Mouse (Mus musculus): ENCODE results near the gene Hspb8. TPM values are rescaled to one million over a fixed set of nuclear protein-coding genes. Genes with fewer than 3 reads are reported as not detected.

Gene Hspb8
- polyA plus RNA-seq, 1 experiment = 64.0 TPM

DNA sequence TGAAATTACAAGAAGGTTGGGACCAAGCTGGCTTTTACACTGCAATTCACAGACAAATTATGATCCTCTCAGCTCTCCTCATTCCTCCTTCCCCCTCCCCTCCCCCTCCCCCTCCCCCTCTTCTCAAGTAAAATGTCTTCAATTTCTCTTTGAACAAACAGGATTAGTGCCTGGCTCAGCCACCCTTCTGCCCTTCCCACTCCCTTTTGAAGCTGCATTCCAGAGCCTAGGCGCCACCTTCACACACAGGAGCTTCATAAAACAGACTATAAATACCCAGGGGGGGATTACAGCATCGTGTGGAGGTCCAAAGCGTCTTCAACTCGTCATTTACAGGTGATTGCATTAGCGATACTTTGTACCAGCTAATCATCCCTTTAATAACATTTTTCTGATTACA lies 6.5 kb downstream of the Hspb8 start:
- H3K36me3 ChIP-seq (ENCODE audit: control insufficient read depth, insufficient read depth, low read length, poor library complexity, severe bottlenecking) = peaks cover 3% of the 10 kb centered on the region; the same call in 1 of the 2 replicates
- H3K4me3 ChIP-seq (ENCODE audit: low read depth, low read length) = no peak overlapping the region
- peak overlapping the region; percentile 13; the same call in 1 of the 2 replicates for H3K27ac ChIP-seq (ENCODE audit: insufficient read depth, low read length)
- no peaks in the 10 kb centered on the region for H3K27me3 ChIP-seq (ENCODE audit: control insufficient read depth, insufficient read depth, low read length, poor library complexity, severe bottlenecking)
- H3K9me3 ChIP-seq (replicated peaks; ENCODE audit: control insufficient read depth, insufficient read depth, low read length, poor library complexity, severe bottlenecking) = no peaks in the 10 kb centered on the region
- no peak for TF ChIP-seq POLR2A (IDR thresholded peaks at IDR 0.05; ENCODE audit: insufficient read depth, low read length)
- no peak for TF ChIP-seq EP300 (IDR thresholded peaks at IDR 0.05; ENCODE audit: insufficient read depth, low read depth, low read length)
- no peak for TF ChIP-seq CTCF (IDR thresholded peaks at IDR 0.05; ENCODE audit: low read depth, low read length)
- peaks cover 25% of the 10 kb centered on the region for H3K4me1 ChIP-seq (ENCODE audit: control insufficient read depth, insufficient read depth, low read length)
- no peak overlapping the region for H3K9ac ChIP-seq (ENCODE audit: low read depth, poor library complexity, severe bottlenecking)

DNA sequence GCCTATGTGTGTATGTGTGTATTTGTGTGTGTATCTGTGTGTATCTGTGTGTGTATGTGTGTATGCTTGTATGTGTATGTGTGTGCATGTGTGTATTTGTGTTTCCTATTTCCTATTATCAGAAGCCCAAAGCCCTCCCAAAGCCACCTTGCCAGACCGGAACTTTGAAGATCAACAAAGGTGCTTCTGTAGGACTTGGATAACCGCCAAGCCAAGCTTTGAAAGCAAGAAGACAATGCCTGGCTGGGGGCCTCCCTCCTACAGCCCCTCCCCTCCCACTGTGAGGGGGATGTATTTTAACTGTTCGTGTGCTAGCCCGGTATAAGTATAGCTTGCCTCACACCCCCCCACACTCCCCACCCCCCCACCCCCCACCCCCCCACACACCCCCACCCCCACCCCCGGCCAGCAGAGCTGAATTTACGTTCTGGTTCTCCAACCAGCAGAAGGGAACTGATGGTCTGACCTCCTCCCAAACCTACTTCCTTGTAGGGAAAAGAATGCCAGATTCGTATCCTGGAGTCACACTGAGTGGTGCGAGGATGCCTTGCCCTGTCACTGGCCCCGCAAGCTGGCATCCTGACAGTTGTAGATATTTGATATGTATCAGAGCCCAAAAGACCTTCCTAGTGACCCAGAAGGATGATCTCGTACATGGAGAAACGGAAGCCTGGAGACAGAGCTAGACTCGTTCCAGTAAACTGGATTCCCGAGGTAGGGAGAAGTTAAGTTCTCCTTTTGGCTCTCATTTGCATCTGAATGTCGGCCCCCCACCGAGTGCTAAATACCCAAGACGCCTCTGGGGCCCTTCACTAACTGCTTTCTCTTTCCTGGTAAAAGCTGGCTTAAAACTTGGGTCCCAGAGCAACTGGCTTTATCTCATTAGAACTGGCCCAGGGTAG lies 12.7 kb downstream of the Hspb8 start:
- no peak for TF ChIP-seq POLR2A (IDR thresholded peaks at IDR 0.05; ENCODE audit: insufficient read depth, low read length)
- TF ChIP-seq EP300 (IDR thresholded peaks at IDR 0.05; ENCODE audit: insufficient read depth, low read depth, low read length) = peak; percentile 95
- Histone ChIP-seq H3K36me3 (ENCODE audit: control insufficient read depth, insufficient read depth, low read length, poor library complexity, severe bottlenecking) (peaks cover 4% of the 10 kb centered on the region; the same call in 1 of the 2 replicates), H3K27ac (ENCODE audit: insufficient read depth, low read length) (peak overlapping the region; percentile 98), H3K4me1 (ENCODE audit: control insufficient read depth, insufficient read depth, low read length) (peaks cover 20% of the 10 kb centered on the region), H3K27me3 (ENCODE audit: control insufficient read depth, insufficient read depth, low read length, poor library complexity, severe bottlenecking) (no peaks in the 10 kb centered on the region), H3K9ac (ENCODE audit: low read depth, poor library complexity, severe bottlenecking) (peak overlapping the region; percentile 69), H3K9me3 (replicated peaks; ENCODE audit: control insufficient read depth, insufficient read depth, low read length, poor library complexity, severe bottlenecking) (no peaks in the 10 kb centered on the region), H3K4me3 (ENCODE audit: low read depth, low read length) (peak overlapping the region; percentile 58)

DNA sequence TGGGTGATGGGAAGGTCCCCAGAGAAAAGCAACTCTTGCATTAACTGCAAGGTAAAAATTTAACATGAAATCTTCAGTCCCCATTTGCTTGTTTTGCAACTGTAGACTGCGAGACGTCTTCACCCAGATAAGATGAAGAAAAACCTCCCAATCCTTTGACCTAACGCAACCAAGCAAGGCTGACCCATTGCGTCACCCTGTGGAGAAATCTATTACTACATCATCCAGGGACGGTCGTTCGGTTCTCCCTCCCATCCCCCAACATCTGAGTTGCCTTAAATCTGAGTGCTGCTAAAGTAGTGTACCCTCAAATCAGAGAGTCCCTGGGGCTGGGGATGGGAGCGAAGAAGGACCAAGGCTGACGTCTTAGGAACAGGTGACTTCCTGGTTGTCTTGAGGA lies 13.7 kb downstream of the Hspb8 start:
- Histone ChIP-seq H3K27me3 (ENCODE audit: control insufficient read depth, insufficient read depth, low read length, poor library complexity, severe bottlenecking) (no peaks in the 10 kb centered on the region), H3K4me1 (ENCODE audit: control insufficient read depth, insufficient read depth, low read length) (peaks cover 19% of the 10 kb centered on the region), H3K9me3 (replicated peaks; ENCODE audit: control insufficient read depth, insufficient read depth, low read length, poor library complexity, severe bottlenecking) (no peaks in the 10 kb centered on the region), H3K4me3 (ENCODE audit: low read depth, low read length) (peak overlapping the region; percentile 60), H3K9ac (ENCODE audit: low read depth, poor library complexity, severe bottlenecking) (peak overlapping the region; percentile 69), H3K36me3 (ENCODE audit: control insufficient read depth, insufficient read depth, low read length, poor library complexity, severe bottlenecking) (0 out of 2 replicates have a peak, but pooled peaks cover 3% of the 10 kb centered on the region), H3K27ac (ENCODE audit: insufficient read depth, low read length) (peak overlapping the region; percentile 98)
- TF ChIP-seq POLR2A (IDR thresholded peaks at IDR 0.05; ENCODE audit: insufficient read depth, low read length) = no peak
- peak; percentile 47 for TF ChIP-seq CTCF (IDR thresholded peaks at IDR 0.05; ENCODE audit: low read depth, low read length)
- no peak for TF ChIP-seq EP300 (IDR thresholded peaks at IDR 0.05; ENCODE audit: insufficient read depth, low read depth, low read length)

DNA sequence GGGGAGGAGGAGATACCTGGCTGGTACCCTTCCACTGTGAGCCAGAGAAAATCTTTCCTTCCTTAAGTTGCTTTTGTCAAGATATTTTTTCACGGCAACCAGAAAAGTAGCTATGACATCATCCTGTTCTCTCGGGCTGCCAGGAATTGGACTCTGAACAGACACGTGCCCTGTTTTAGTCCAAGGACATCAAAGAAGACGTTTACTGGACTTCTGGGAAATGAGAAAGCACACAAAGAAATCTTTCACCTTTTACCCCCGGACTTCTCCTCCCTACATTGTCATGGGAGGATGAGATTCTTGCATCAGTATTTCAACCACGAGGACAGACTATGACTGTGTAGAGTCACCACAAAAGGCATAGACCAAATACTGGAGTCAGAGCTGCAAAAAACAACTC lies 14.7 kb downstream of the Hspb8 start:
- Histone ChIP-seq H3K4me1 (ENCODE audit: control insufficient read depth, insufficient read depth, low read length) (peaks cover 17% of the 10 kb centered on the region), H3K9ac (ENCODE audit: low read depth, poor library complexity, severe bottlenecking) (peak overlapping the region; percentile 16; the same call in 1 of the 2 replicates), H3K36me3 (ENCODE audit: control insufficient read depth, insufficient read depth, low read length, poor library complexity, severe bottlenecking) (0 out of 2 replicates have a peak, but pooled peaks cover 3% of the 10 kb centered on the region), H3K9me3 (replicated peaks; ENCODE audit: control insufficient read depth, insufficient read depth, low read length, poor library complexity, severe bottlenecking) (no peaks in the 10 kb centered on the region), H3K27ac (ENCODE audit: insufficient read depth, low read length) (peak overlapping the region; percentile 98), H3K4me3 (ENCODE audit: low read depth, low read length) (no peak overlapping the region), H3K27me3 (ENCODE audit: control insufficient read depth, insufficient read depth, low read length, poor library complexity, severe bottlenecking) (no peaks in the 10 kb centered on the region)
- TF ChIP-seq CTCF (IDR thresholded peaks at IDR 0.05; ENCODE audit: low read depth, low read length) (no peak), EP300 (IDR thresholded peaks at IDR 0.05; ENCODE audit: insufficient read depth, low read depth, low read length) (0 out of 2 replicates have a peak, but pooled peaks have one; percentile 33)

DNA sequence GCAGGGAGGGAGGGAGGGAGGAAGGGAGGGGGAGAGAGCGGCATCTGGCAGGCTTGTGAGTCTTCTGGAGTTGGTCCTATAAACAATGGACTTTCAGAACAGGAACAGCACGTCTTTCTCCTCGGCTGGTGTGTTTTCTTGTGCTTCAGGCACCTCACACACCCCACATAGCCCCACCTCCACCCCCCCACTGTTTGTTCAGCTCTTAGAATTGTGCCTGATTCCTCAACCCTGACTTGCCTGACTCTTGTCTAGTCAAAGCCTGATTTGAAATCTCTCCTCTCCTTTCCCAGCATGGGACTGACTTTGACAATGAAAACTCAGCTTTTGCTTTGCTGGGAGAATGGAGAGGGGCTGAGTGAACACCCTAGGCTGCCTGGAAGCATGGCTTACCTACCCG lies 15.3 kb downstream of the Hspb8 start:
- H3K4me3 ChIP-seq (ENCODE audit: low read depth, low read length) = no peak overlapping the region
- H3K27ac ChIP-seq (ENCODE audit: insufficient read depth, low read length) = peak overlapping the region; percentile 98
- no peaks in the 10 kb centered on the region for H3K9me3 ChIP-seq (replicated peaks; ENCODE audit: control insufficient read depth, insufficient read depth, low read length, poor library complexity, severe bottlenecking)
- TF ChIP-seq CTCF (IDR thresholded peaks at IDR 0.05; ENCODE audit: low read depth, low read length) = no peak
- peak; percentile 9 for TF ChIP-seq POLR2A (IDR thresholded peaks at IDR 0.05; ENCODE audit: insufficient read depth, low read length)
- TF ChIP-seq EP300 (IDR thresholded peaks at IDR 0.05; ENCODE audit: insufficient read depth, low read depth, low read length) = 0 out of 2 replicates have a peak, but pooled peaks have one; percentile 78
- H3K36me3 ChIP-seq (ENCODE audit: control insufficient read depth, insufficient read depth, low read length, poor library complexity, severe bottlenecking) = 0 out of 2 replicates have a peak, but pooled peaks cover 3% of the 10 kb centered on the region
- peak overlapping the region; percentile 16; the same call in 1 of the 2 replicates for H3K9ac ChIP-seq (ENCODE audit: low read depth, poor library complexity, severe bottlenecking)
- H3K27me3 ChIP-seq (ENCODE audit: control insufficient read depth, insufficient read depth, low read length, poor library complexity, severe bottlenecking) = no peaks in the 10 kb centered on the region
- peaks cover 13% of the 10 kb centered on the region for H3K4me1 ChIP-seq (ENCODE audit: control insufficient read depth, insufficient read depth, low read length)

DNA sequence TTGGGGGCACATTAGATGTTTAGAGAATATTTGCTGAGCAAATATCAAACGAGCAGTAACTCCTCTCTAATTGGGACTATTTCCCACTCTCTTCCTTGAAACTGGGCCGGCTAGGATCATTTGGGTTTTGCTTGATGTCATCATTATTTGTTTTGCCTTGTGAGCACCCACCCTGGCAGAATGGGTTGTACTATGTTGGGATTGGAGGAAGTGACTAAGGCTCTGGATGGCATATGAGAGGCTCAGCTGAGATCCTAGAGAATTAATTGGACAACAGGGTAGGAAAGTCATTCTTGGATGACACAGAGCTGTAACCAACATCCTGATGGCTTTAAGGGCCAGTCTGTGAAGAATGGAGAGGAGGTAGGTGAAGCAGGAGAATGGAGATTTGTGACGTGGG lies 16.2 kb downstream of the Hspb8 start:
- TF ChIP-seq EP300 (IDR thresholded peaks at IDR 0.05; ENCODE audit: insufficient read depth, low read depth, low read length) (no peak), POLR2A (IDR thresholded peaks at IDR 0.05; ENCODE audit: insufficient read depth, low read length) (no peak), CTCF (IDR thresholded peaks at IDR 0.05; ENCODE audit: low read depth, low read length) (no peak)

More for the DNA sequence above, 16.2 kb downstream of the Hspb8 start:
- Histone ChIP-seq H3K27me3 (ENCODE audit: control insufficient read depth, insufficient read depth, low read length, poor library complexity, severe bottlenecking) (no peaks in the 10 kb centered on the region), H3K4me1 (ENCODE audit: control insufficient read depth, insufficient read depth, low read length) (peaks cover 12% of the 10 kb centered on the region), H3K27ac (ENCODE audit: insufficient read depth, low read length) (peak overlapping the region; percentile 84), H3K9me3 (replicated peaks; ENCODE audit: control insufficient read depth, insufficient read depth, low read length, poor library complexity, severe bottlenecking) (no peaks in the 10 kb centered on the region), H3K4me3 (ENCODE audit: low read depth, low read length) (no peak overlapping the region), H3K9ac (ENCODE audit: low read depth, poor library complexity, severe bottlenecking) (no peak overlapping the region), H3K36me3 (ENCODE audit: control insufficient read depth, insufficient read depth, low read length, poor library complexity, severe bottlenecking) (0 out of 2 replicates have a peak, but pooled peaks cover 3% of the 10 kb centered on the region)
